Mouse (Mus musculus): ENCODE data around the gene Fhit. TPM values are rescaled to one million over a fixed set of nuclear protein-coding genes. Genes with fewer than 3 reads are reported as not detected.
"Not testable (repeated sequence)": the region's sequence is repeated elsewhere in the genome, so short reads cannot be mapped to it uniquely, and the experiment has no call there.

Fhit gene
- polyA plus RNA-seq, 1 experiment: 0.25 TPM

GRCm38 (mm10) chr14:11132637-11133474 is 29.0 kb downstream of the Fhit start:
- Histone ChIP-seq H3K27me3 (replicated peaks) (no peaks in the 10 kb centered on the region), H3K9me3 (peaks cover 14% of the 10 kb centered on the region; the same call in 1 of the 2 replicates)
- TF ChIP-seq GATA1 (IDR thresholded peaks at IDR 0.05; ENCODE audit: borderline replicate concordance, low read length) (no peak), FLI1 (IDR thresholded peaks at IDR 0.05; ENCODE audit: low read length) (no peak)

GRCm38 (mm10) chr14:11125096-11125495 is 36.7 kb downstream of the Fhit start:
- Histone ChIP-seq H3K9me3 (0 out of 2 replicates have a peak, but pooled peaks cover 3% of the 10 kb centered on the region), H3K4me1 (no peaks in the 10 kb centered on the region), H3K4me3 (replicated peaks) (no peak overlapping the region), H3K36me3 (replicated peaks; ENCODE audit: low read length) (no peaks in the 10 kb centered on the region), H3K27me3 (replicated peaks) (no peaks in the 10 kb centered on the region)
- TF ChIP-seq FLI1 (IDR thresholded peaks at IDR 0.05; ENCODE audit: low read length) (no peak), GATA1 (IDR thresholded peaks at IDR 0.05; ENCODE audit: borderline replicate concordance, low read length) (no peak)

More at GRCm38 (mm10) chr14:11132637-11133474, 29.0 kb downstream of the Fhit start:
- Histone ChIP-seq H3K4me3 (replicated peaks) (no peak overlapping the region), H3K36me3 (replicated peaks; ENCODE audit: low read length) (no peaks in the 10 kb centered on the region), H3K4me1 (no peaks in the 10 kb centered on the region)

GRCm38 (mm10) chr14:11119076-11119475 is 42.8 kb downstream of the Fhit start:
- H3K9me3 ChIP-seq: peaks cover 3% of the 10 kb centered on the region; the same call in 1 of the 2 replicates
- H3K27me3 ChIP-seq (replicated peaks): no peaks in the 10 kb centered on the region
- no peaks in the 10 kb centered on the region for H3K36me3 ChIP-seq (replicated peaks; ENCODE audit: low read length)
- no peak for TF ChIP-seq FLI1 (IDR thresholded peaks at IDR 0.05; ENCODE audit: low read length)
- no peak for TF ChIP-seq GATA1 (IDR thresholded peaks at IDR 0.05; ENCODE audit: borderline replicate concordance, low read length)
- H3K4me1 ChIP-seq: no peaks in the 10 kb centered on the region
- H3K4me3 ChIP-seq (replicated peaks): no peak overlapping the region

GRCm38 (mm10) chr14:11085596-11085995 is 76.2 kb downstream of the Fhit start:
- 0 out of 2 replicates have a peak, but pooled peaks cover 8% of the 10 kb centered on the region for H3K9me3 ChIP-seq
- H3K27me3 ChIP-seq (replicated peaks): no peaks in the 10 kb centered on the region
- H3K4me1 ChIP-seq: no peaks in the 10 kb centered on the region
- no peaks in the 10 kb centered on the region for H3K36me3 ChIP-seq (replicated peaks; ENCODE audit: low read length)
- H3K4me3 ChIP-seq (replicated peaks): no peak overlapping the region
- no peak for TF ChIP-seq FLI1 (IDR thresholded peaks at IDR 0.05; ENCODE audit: low read length)
- TF ChIP-seq GATA1 (IDR thresholded peaks at IDR 0.05; ENCODE audit: borderline replicate concordance, low read length): no peak

GRCm38 (mm10) chr14:11083946-11084345 is 77.9 kb downstream of the Fhit start:
- H3K4me1 ChIP-seq: no peaks in the 10 kb centered on the region
- 0 out of 2 replicates have a peak, but pooled peaks cover 8% of the 10 kb centered on the region for H3K9me3 ChIP-seq
- H3K27me3 ChIP-seq (replicated peaks): no peaks in the 10 kb centered on the region
- TF ChIP-seq FLI1 (IDR thresholded peaks at IDR 0.05; ENCODE audit: low read length) (no peak), GATA1 (IDR thresholded peaks at IDR 0.05; ENCODE audit: borderline replicate concordance, low read length) (no peak)
- H3K4me3 ChIP-seq (replicated peaks): no peak overlapping the region
- H3K36me3 ChIP-seq (replicated peaks; ENCODE audit: low read length): no peaks in the 10 kb centered on the region

GRCm38 (mm10) chr14:11083462-11083861 is 78.4 kb downstream of the Fhit start:
- Histone ChIP-seq H3K4me3 (replicated peaks) (no peak overlapping the region), H3K9me3 (0 out of 2 replicates have a peak, but pooled peaks cover 8% of the 10 kb centered on the region), H3K36me3 (replicated peaks; ENCODE audit: low read length) (no peaks in the 10 kb centered on the region), H3K27me3 (replicated peaks) (no peaks in the 10 kb centered on the region), H3K4me1 (no peaks in the 10 kb centered on the region)
- no peak for TF ChIP-seq FLI1 (IDR thresholded peaks at IDR 0.05; ENCODE audit: low read length)
- TF ChIP-seq GATA1 (IDR thresholded peaks at IDR 0.05; ENCODE audit: borderline replicate concordance, low read length): no peak

GRCm38 (mm10) chr14:11063594-11063993 is 98.2 kb downstream of the Fhit start:
- Histone ChIP-seq H3K27me3 (replicated peaks) (no peaks in the 10 kb centered on the region), H3K4me3 (replicated peaks) (no peak overlapping the region), H3K9me3 (no peaks in the 10 kb centered on the region), H3K36me3 (replicated peaks; ENCODE audit: low read length) (no peaks in the 10 kb centered on the region), H3K4me1 (no peaks in the 10 kb centered on the region)
- TF ChIP-seq GATA1 (IDR thresholded peaks at IDR 0.05; ENCODE audit: borderline replicate concordance, low read length) (no peak), FLI1 (IDR thresholded peaks at IDR 0.05; ENCODE audit: low read length) (no peak)

- Histone ChIP-seq H3K27me3 (replicated peaks) (no peaks in the 10 kb centered on the region), H3K36me3 (replicated peaks; ENCODE audit: low read length) (no peaks in the 10 kb centered on the region)
- TF ChIP-seq FLI1 (IDR thresholded peaks at IDR 0.05; ENCODE audit: low read length) (no peak), GATA1 (IDR thresholded peaks at IDR 0.05; ENCODE audit: borderline replicate concordance, low read length) (no peak)
Measured at GRCm38 (mm10) chr14:11060221-11060620, 101.6 kb downstream of the Fhit start.

GRCm38 (mm10) chr14:11039503-11040300 is 122.1 kb downstream of the Fhit start:
- H3K36me3 ChIP-seq (replicated peaks; ENCODE audit: low read length); H3K27me3 ChIP-seq (replicated peaks); H3K4me1 ChIP-seq; H3K4me3 ChIP-seq (replicated peaks); H3K9me3 ChIP-seq: not testable (repeated sequence)

More at GRCm38 (mm10) chr14:11060221-11060620, 101.6 kb downstream of the Fhit start:
- Histone ChIP-seq H3K4me1 (no peaks in the 10 kb centered on the region), H3K9me3 (0 out of 2 replicates have a peak, but pooled peaks cover 5% of the 10 kb centered on the region), H3K4me3 (replicated peaks) (no peak overlapping the region)

GRCm38 (mm10) chr14:11021391-11021790 is 140.4 kb downstream of the Fhit start:
- Histone ChIP-seq H3K36me3 (replicated peaks; ENCODE audit: low read length) (no peaks in the 10 kb centered on the region), H3K4me1 (no peaks in the 10 kb centered on the region), H3K27me3 (replicated peaks) (no peaks in the 10 kb centered on the region), H3K4me3 (replicated peaks) (no peak overlapping the region), H3K9me3 (no peaks in the 10 kb centered on the region)
- no peak for TF ChIP-seq GATA1 (IDR thresholded peaks at IDR 0.05; ENCODE audit: borderline replicate concordance, low read length)
- TF ChIP-seq FLI1 (IDR thresholded peaks at IDR 0.05; ENCODE audit: low read length): no peak

Measured in megakaryocyte, embryonic 14.5 days (primary cell).